Mouse (Mus musculus) adrenal gland, postnatal 36 days (tissue): Measurements from ENCODE around the gene Atad3a. TPM values are rescaled to one million over a fixed set of nuclear protein-coding genes. Genes with fewer than 3 reads are reported as not detected.
"Not testable (repeated sequence)": the region's sequence is repeated elsewhere in the genome, so short reads cannot be mapped to it uniquely, and the experiment has no call there.

Experiments used
- DNase-seq, 2 experiments: peaks; one replicate each; pipeline ENCODE4 v3.0.0; 2021; ENCODE audit warnings: mixed read lengths in 1 of 2
- long read RNA-seq, 2 experiments: library from polyadenylated mRNA; stranded (forward); transcript quantifications; one replicate each; pipeline ENCODE4 v2.0.0; 2021; ENCODE audit warnings: borderline sequencing depth in 2 of 2
- total RNA-seq, 2 experiments: library from RNA; stranded (reverse); gene quantifications; 2 replicates each; pipeline ENCODE4 v1.2.3; 2021

The Atad3a gene
- 10 to 100 TPM; 83.2 to 94.1 TPM for total RNA-seq
- long read RNA-seq, experiment 1, transcript Atad3a-201 (16 exons, 2,413 nt), result major isoform, 135 of 165 reads
- long read RNA-seq, experiment 1, partial matches to known transcripts, result 3 of 165 reads
- long read RNA-seq, experiment 1, other reads (novel, unspliced or antisense), result 25 of 165 reads
- long read RNA-seq, experiment 2, transcript Atad3a-201 (16 exons, 2,413 nt), result major isoform, 43 of 54 reads
- long read RNA-seq, experiment 2, partial matches to known transcripts, result 3 of 54 reads
- long read RNA-seq, experiment 2, other reads (novel, unspliced or antisense), result 7 of 54 reads

DNA sequence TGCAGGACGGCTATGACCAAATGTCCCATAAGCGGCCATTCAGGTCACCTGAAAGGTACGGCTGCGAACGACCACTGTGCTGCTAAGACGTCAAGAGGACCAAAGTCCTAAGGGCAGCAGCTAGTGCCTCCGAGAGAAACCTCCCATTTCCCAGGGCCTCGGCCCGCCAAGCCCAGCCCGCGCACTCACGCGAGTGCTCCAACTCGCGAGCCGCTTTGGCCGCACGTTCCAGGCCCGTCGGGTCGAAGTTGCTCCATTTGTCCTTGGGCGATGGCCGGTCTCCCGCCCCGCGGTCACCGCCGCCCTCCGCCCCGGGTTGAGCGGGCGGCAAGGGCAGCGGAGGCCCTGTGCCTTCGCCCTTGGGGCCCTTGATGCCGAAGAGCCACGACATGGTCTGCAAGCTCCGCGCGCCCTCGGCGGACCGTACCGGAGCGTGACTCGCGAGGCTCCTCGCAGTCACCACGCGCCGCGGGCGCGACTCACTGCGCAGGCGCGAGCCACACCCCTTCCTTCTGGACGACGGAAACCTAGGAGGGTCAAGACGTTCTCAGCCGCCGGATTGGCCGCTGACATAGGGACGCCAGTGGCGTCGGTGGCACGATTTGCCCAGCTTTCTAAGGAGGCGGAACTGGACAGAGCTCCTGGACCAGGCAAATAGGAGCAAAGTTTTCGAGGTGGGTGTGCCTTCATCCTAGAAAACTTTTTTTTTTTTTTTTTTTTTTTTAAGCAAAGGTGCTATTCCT lies at the start of gene Atad3a:
Atad3a (minus strand) TSS at position 481 of the 743 bp plus-strand sequence.
- DNase-seq, result peak; percentile 96 to 97

- no peak for DNase-seq
Observed at GRCm38 (mm10) chr4:155807841-155808240, 46.9 kb upstream of the Atad3a start.

- peak; percentile 96 to 97 for DNase-seq
Observed at GRCm38 (mm10) chr4:155803340-155804041, 42.6 kb upstream of the Atad3a start.

DNA sequence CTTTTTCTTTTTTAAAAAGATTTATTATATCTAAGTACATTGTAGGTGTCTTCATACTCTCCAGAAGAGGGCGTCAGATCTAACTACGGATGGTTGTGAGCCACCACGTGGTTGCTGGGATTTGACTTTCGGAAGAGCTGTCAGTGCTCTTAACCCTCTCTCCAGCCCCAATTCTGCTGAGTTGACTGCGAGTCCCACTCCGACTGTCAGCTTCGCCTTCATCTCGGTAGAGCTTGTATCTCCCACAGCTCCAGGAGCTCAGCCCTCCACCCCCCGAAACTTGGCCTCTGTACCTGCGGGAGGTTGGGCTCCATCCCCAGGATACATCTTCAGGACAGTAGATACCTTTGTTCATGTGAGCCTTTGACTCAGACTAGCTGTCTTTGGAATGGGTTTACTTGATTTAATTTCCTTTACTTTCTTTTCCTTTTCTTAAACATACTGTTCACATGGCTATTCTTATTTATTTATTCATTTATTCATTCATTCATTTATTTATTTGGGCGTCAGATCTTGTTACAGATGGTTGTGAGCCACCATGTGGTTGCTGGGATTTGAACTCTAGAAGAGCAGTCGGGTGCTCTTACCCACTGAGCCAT lies 41.9 kb upstream of the Atad3a start, which contains the start of gene Mrpl20:
Mrpl20 (plus strand) TSS at position 138 of the 599 bp plus-strand sequence.
- peak in 1 of 2 experiments; percentile 27 for DNase-seq

DNA sequence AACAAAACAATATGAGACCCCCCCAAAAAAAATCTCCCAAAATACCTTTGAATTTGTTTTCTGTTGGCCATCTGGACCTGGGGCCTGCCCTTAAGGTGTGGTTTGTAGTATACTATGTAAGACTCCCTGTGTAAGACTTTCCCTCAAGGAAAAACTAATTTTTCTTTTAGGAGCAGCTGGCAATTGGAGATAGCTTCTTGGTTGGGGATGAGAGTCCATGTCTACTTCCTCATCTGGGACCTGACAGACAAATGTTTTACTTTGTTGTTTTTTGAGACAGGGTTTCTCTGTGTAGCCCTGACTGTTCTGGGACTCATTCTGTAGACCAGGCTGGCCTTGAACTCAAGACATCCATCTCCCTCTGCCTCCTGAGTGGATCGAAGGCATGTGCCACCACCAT lies 41.2 kb upstream of the Atad3a start:
- no peak for DNase-seq

DNA sequence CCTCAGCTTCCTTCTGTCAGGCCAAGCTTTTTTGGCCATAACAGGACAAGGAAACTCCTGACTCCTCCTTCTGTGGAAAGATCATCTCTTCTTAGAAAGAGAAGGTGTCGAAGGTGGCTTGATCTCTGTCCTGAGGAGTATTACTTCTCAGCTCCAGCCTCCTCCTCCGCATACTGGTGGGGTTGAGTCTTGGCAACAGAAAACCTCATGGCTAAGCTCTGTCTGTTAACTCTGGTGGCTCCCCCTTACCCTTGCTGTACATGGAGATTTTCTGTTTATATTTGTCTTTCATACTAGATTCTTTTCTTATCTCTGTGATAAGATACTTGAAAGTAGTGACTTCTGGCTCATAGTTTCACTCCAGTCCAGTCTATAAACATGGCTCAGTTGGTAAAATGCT lies 32.8 kb upstream of the Atad3a start:
- no peak for DNase-seq

GRCm38 (mm10) chr4:155791240-155791933 lies 30.5 kb upstream of the Atad3a start:
- no peak for DNase-seq

- DNase-seq, result no peak
Observed at GRCm38 (mm10) chr4:155790650-155791161, 29.8 kb upstream of the Atad3a start.

DNA sequence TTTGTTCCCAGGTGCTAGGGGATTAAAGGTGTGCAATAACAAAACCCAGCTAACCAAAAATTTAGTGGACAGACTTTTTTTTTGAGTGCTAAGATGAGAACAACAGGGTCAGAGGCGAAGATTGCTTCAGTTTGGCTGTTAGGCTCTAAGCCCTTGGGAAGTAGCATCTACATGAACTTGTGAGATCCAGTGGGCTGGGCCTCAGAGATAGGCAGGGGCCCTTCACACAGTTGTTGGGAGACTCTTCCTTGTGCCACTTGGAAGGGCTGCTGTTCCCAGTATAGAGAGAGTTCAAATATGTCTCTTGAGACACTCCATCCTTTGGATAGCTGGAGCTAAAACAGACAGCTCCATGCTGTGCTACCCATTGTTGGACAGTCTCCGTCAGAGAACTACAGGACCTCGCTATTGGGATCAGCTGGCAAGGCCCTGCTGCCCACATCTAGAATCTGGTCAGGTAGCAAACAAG lies 29.2 kb upstream of the Atad3a start, which contains the start of gene Ankrd65:
Ankrd65 (plus strand) TSS at position 419 of the 469 bp plus-strand sequence.
- no peak for DNase-seq

DNA sequence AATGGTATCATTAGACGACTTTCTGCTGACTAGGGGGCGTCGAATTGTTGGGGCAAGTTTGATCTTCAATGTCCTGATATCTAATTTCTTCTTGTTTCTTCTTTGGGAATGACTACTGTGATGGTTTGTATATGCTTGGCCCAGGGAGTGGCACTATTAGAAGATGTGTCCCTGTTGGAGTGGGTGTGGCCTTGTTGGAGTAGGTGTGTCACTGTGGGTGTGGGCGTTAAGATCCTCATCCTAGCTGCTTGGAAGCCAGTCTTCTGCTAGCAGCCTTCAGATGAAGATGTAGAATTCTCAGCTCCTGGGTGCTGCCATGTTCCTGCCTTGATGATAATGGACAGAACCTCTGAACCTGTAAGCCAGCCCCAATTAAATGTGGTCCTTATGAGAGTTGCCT lies 27.9 kb upstream of the Atad3a start:
- not testable (repeated sequence) for DNase-seq

DNA sequence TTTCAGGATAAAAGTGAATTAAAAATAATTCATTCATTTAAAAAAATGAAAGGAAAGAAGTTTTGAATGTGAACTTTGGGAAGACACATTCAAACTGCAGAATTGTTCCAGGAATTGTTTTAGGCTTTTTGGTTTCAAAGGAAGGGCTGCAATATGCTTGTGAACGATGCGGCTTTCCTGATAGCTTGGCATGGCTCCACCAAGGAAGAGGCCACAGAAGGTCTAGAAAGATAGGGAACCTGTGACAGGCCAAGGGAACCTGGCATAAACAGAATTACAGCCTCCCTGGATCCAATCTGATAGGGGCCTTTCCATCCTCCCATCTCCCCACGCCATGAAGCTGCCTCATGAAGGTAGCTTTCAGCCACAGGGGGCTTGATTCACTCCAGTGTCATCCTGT lies 27.4 kb upstream of the Atad3a start:
- DNase-seq, result no peak

DNA sequence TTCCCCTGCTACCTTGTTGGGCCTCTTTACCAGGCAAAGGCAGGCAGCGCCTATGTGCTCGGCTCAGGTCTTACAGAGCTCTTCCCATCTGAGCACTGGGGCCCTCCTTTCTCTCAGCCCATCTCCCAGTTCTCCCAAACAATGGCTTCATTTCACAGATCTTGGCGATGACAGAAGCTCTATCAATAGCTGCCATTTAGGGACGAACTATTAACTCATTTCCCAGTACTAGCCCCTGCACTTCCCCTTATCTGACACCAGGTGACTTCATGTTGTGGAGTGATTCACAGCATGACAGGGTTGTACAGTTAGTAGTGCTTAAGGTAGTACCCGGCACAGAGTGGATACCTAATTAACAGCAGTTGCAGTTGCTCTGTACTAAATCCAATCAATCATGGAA lies 24.9 kb upstream of the Atad3a start, which contains the start of gene Tmem88b:
Tmem88b (minus strand) TSS at position 56 of the 400 bp plus-strand sequence.
- DNase-seq, result no peak

- DNase-seq, result no peak
Observed at GRCm38 (mm10) chr4:155785246-155785645, 24.4 kb upstream of the Atad3a start.

- peak; percentile 74 to 87 for DNase-seq
Observed at GRCm38 (mm10) chr4:155784081-155784701, 23.3 kb upstream of the Atad3a start.

DNA sequence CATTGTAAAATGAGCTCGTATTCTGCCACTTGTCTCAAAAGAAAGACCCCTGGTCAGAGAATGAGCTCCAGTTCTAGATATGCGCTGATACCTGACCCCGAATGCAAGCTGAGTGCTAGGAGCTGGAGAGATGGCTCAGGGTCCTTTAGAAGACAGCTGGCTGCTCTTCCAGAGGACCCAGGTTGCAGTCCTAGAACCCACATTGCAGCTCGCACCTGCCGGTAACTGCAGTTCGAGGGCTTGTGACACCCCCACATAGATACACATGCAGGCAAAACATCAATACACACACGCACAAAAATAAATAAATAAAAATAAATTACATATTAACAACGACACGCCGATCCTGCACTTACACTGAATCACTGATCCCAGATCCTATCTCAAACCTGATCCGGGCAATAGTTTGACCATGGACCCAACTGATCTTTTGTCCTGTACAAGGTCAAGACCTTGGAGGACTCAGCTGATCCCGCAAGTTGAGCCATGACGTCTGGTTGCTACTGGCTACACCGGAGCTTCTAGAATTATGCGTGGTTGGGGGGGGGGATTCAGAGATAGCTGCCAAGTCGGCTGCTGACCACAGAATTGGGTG lies 22.7 kb upstream of the Atad3a start:
- DNase-seq, result no peak

DNA sequence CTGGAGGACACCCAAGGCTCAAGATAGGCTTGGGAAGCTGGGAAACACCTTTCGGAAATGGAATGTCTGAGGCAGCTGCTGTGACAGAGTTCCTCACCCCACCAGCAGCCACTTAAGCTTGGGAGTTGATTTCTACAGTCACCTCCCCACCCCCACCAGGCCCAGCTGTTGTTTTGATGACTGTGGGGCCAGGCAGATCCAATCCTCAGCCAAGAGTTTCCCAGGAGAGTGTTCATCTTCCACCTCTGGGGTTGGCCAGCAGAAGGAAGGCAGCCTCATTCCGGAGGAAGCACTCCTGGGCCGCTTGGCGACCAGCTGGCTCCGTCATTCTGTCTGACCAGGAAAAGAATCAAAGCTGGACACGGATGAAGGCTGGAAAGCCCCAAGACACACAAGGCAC lies 20.0 kb upstream of the Atad3a start:
- DNase-seq, result peak; percentile 40 to 67

DNA sequence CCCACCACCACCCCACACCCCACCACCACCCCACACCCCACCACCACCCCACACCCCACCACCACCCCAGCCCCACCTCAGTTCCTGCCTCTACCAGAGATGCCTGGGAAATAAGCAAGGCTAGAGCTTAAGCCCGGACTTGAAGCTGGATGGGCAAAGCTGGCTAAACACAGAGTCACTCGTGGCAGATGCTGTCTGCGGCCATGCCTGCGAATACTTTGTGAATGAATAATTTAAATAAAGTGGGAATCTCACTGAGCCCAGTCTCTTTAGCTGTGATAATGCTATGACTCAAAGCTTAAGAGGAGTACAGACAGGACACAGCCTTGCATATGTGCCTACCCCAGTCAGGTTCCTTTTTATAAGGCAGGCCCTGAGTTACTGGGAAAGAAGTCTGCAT lies 18.6 kb upstream of the Atad3a start:
- DNase-seq, result no peak

DNA sequence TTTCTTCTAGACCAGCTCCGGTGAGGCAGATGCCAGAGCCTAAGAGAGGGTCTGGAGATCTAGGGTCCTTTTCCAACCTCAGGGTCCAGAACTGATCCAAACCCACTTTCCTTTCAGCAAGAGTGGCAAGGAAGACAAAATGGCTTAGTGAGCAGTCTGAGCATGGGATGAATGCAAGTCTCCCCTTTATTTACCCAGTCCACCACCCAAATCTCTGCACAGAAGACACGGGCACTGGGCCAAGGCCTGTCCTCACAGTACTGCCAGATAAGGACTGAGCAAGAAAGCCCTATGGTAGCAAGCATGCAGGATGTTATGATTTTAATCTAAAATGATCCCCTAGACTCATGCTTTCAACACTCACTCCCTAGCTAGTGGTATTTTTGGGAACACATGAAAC lies 16.9 kb upstream of the Atad3a start:
- DNase-seq, result peak; percentile 41 to 48

DNA sequence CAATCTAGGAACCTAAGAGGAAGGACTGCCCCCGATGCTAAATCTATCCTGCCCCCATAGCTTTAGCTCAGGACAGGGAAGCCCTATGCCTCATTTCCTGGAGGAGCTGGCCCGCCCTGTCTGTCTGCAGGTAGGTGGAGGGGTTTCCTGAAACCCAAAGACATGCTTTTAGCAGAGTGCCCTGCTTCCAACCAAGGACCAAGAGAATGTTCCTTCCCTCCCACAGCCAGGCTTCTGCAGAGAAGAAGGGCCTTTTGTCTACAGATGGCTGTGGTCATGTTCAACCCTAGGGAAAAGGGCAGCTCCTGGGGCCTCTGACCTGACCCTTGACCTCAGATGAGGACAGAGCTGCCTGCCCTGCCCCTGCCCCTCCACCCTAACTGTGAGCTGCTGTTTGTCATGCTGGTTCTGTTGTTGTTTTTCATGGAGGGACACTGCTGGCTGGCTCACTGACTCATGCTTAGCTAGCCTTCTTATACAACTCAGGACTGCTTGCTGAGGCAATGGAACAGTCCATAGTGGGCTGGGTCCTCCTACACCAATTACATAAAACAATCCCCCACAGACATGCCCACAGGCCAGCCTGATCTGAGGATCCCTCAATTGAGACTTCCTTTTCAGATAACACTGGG lies 15.9 kb upstream of the Atad3a start:
- DNase-seq, result peak in 1 of 2 experiments; percentile 33

- peak; percentile 43 to 71 for DNase-seq
Observed at GRCm38 (mm10) chr4:155775855-155776254, 15.0 kb upstream of the Atad3a start.
